Mouse (Mus musculus): ENCODE measurements at regions not wholly inside any gene's neighbourhood (a gene's known extent, or its start where the extent isn't known, plus 50 kb on each side); places are given as distances from the start of the nearest gene placed in this dataset.
A peak's percentile ranks its signal among the peaks of the same experiment; 100 is the strongest.

GRCm38 (mm10) chr12:109272101-109272500 lies 180.5 kb upstream of the Dlk1 start:
- Histone ChIP-seq H3K9me3 (ENCODE audit: control insufficient read depth, low read length) (no peaks in the 10 kb centered on the region), H3K4me2 (ENCODE audit: low read depth, low read length) (no peak overlapping the region), H3K27me3 (replicated peaks; ENCODE audit: control insufficient read depth, insufficient read depth, low read length) (no peaks in the 10 kb centered on the region), H3K36me3 (ENCODE audit: control insufficient read depth, insufficient read depth, low read length) (no peaks in the 10 kb centered on the region), H3K4me1 (ENCODE audit: control insufficient read depth, insufficient read depth, low read length) (no peaks in the 10 kb centered on the region), H3K4me3 (ENCODE audit: low read depth, low read length) (no peak overlapping the region), H3K27ac (replicated peaks; ENCODE audit: low read depth, low read length) (no peak overlapping the region), H3K9ac (ENCODE audit: low read depth, low read length) (no peak overlapping the region)
- DNase-seq (ENCODE audit: low spot score) (no peak), ATAC-seq (ENCODE audit: low read depth) (no peak)
- WGBS: 78% methylated on average over 5 of the region's 5 CpGs

- WGBS: 23% methylated on average over 6 of the region's 6 CpGs
- H3K36me3 ChIP-seq (ENCODE audit: control insufficient read depth, insufficient read depth, low read length): no peaks in the 10 kb centered on the region
- peaks cover 6% of the 10 kb centered on the region for H3K9me3 ChIP-seq (ENCODE audit: control insufficient read depth, low read length)
- H3K27ac ChIP-seq (replicated peaks; ENCODE audit: low read depth, low read length): no peak overlapping the region
- no peaks in the 10 kb centered on the region for H3K4me1 ChIP-seq (ENCODE audit: control insufficient read depth, insufficient read depth, low read length)
- ATAC-seq (ENCODE audit: low read depth): no peak
- no peak overlapping the region for H3K4me3 ChIP-seq (ENCODE audit: low read depth, low read length)
- no peaks in the 10 kb centered on the region for H3K27me3 ChIP-seq (replicated peaks; ENCODE audit: control insufficient read depth, insufficient read depth, low read length)
- H3K4me2 ChIP-seq (ENCODE audit: low read depth, low read length): no peak overlapping the region
- H3K9ac ChIP-seq (ENCODE audit: low read depth, low read length): no peak overlapping the region
- DNase-seq (ENCODE audit: low spot score): peak; percentile 1
Measured at GRCm38 (mm10) chr12:109314850-109315249, 137.8 kb upstream of the Dlk1 start.

- no peak overlapping the region for H3K27ac ChIP-seq (replicated peaks; ENCODE audit: low read depth, low read length)
- WGBS: 52% methylated on average over 11 of the region's 11 CpGs
- no peak overlapping the region for H3K4me2 ChIP-seq (ENCODE audit: low read depth, low read length)
- no peak overlapping the region for H3K4me3 ChIP-seq (ENCODE audit: low read depth, low read length)
- no peaks in the 10 kb centered on the region for H3K4me1 ChIP-seq (ENCODE audit: control insufficient read depth, insufficient read depth, low read length)
- DNase-seq (ENCODE audit: low spot score) (no peak), ATAC-seq (ENCODE audit: low read depth) (no peak)
- H3K27me3 ChIP-seq (replicated peaks; ENCODE audit: control insufficient read depth, insufficient read depth, low read length): no peaks in the 10 kb centered on the region
- H3K36me3 ChIP-seq (ENCODE audit: control insufficient read depth, insufficient read depth, low read length): no peaks in the 10 kb centered on the region
- H3K9me3 ChIP-seq (ENCODE audit: control insufficient read depth, low read length): no peaks in the 10 kb centered on the region
- H3K9ac ChIP-seq (ENCODE audit: low read depth, low read length): no peak overlapping the region
Measured at GRCm38 (mm10) chr12:109325986-109326385, 126.6 kb upstream of the Dlk1 start.

DNA sequence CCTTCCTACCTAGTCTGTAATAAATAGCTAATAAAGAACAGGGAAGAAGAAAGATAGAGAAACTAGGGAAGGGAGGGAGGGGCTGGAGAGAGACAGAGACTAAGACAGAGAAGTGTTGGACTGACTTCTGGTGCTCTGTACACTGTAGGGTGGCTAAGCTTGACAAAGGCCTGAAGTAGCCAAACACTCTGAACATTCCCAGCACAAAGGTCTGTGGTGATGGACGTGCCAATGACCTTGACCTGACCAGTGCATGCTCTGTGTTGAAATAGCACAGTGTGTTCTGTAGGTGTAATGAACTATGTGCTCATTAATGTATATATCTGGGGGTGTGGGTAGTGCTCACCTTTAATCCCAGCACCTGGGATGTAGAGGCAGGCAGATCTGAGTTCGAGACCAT lies 81.3 kb upstream of the Dlk1 start:
- Histone ChIP-seq H3K27ac (replicated peaks; ENCODE audit: low read depth, low read length) (no peak overlapping the region), H3K36me3 (ENCODE audit: control insufficient read depth, insufficient read depth, low read length) (no peaks in the 10 kb centered on the region), H3K9ac (ENCODE audit: low read depth, low read length) (no peak overlapping the region), H3K27me3 (replicated peaks; ENCODE audit: control insufficient read depth, insufficient read depth, low read length) (no peaks in the 10 kb centered on the region), H3K4me1 (ENCODE audit: control insufficient read depth, insufficient read depth, low read length) (no peaks in the 10 kb centered on the region), H3K4me3 (ENCODE audit: low read depth, low read length) (no peak overlapping the region), H3K4me2 (ENCODE audit: low read depth, low read length) (no peak overlapping the region), H3K9me3 (ENCODE audit: control insufficient read depth, low read length) (no peaks in the 10 kb centered on the region)
- ATAC-seq (ENCODE audit: low read depth) (no peak), DNase-seq (ENCODE audit: low spot score) (no peak)
- WGBS: 74% methylated on average over 2 of the region's 2 CpGs

GRCm38 (mm10) chr12:109385794-109386193 lies 66.8 kb upstream of the Dlk1 start:
- no peak for DNase-seq (ENCODE audit: low spot score)
- H3K36me3 ChIP-seq (ENCODE audit: control insufficient read depth, insufficient read depth, low read length): no peaks in the 10 kb centered on the region
- no peaks in the 10 kb centered on the region for H3K4me1 ChIP-seq (ENCODE audit: control insufficient read depth, insufficient read depth, low read length)
- no peak overlapping the region for H3K27ac ChIP-seq (replicated peaks; ENCODE audit: low read depth, low read length)
- H3K9ac ChIP-seq (ENCODE audit: low read depth, low read length): no peak overlapping the region
- WGBS: 81% methylated on average over 5 of the region's 5 CpGs
- no peak overlapping the region for H3K4me3 ChIP-seq (ENCODE audit: low read depth, low read length)
- H3K9me3 ChIP-seq (ENCODE audit: control insufficient read depth, low read length): peaks cover 10% of the 10 kb centered on the region
- no peak for ATAC-seq (ENCODE audit: low read depth)
- no peaks in the 10 kb centered on the region for H3K27me3 ChIP-seq (replicated peaks; ENCODE audit: control insufficient read depth, insufficient read depth, low read length)
- H3K4me2 ChIP-seq (ENCODE audit: low read depth, low read length): no peak overlapping the region

GRCm38 (mm10) chr12:109388791-109389190 lies 63.8 kb upstream of the Dlk1 start:
- Histone ChIP-seq H3K9ac (ENCODE audit: low read depth, low read length) (no peak overlapping the region), H3K4me3 (ENCODE audit: low read depth, low read length) (no peak overlapping the region), H3K36me3 (ENCODE audit: control insufficient read depth, insufficient read depth, low read length) (no peaks in the 10 kb centered on the region), H3K27me3 (replicated peaks; ENCODE audit: control insufficient read depth, insufficient read depth, low read length) (0 out of 2 replicates have a peak, but pooled peaks cover 2% of the 10 kb centered on the region), H3K4me1 (ENCODE audit: control insufficient read depth, insufficient read depth, low read length) (peaks cover 5% of the 10 kb centered on the region; the same call in 1 of the 2 replicates), H3K4me2 (ENCODE audit: low read depth, low read length) (no peak overlapping the region), H3K27ac (replicated peaks; ENCODE audit: low read depth, low read length) (no peak overlapping the region), H3K9me3 (ENCODE audit: control insufficient read depth, low read length) (no peaks in the 10 kb centered on the region)
- WGBS: 47% methylated on average over 7 of the region's 7 CpGs
- ATAC-seq (ENCODE audit: low read depth) (no peak), DNase-seq (ENCODE audit: low spot score) (no peak)

DNA sequence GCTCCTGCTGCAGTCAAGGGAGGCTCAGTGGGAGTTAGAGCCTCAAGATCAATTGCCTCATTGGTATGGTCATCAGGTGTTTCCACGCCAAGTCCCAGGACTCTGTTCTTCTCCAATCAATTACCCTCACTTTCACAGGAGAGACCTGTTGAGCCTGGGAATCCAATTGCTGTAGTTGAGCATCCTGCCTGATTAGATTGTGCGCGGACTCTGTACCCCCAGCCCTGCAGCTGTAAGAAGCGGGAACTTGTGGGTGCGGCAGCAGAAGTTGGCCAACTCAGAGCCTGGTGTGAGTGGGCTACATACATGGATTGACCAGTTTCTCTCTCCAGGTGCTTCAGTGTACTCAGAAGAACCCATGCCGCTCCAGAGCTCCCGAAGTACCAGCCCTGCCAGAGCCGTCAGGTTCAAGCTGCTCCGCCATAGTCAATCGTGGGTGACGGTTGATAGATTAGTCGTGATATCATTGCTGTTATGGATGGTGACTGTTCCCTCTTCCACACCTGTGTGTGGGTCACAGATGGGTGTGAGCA lies 62.2 kb upstream of the Dlk1 start:
- no peak overlapping the region for H3K27ac ChIP-seq (replicated peaks; ENCODE audit: low read depth, low read length)
- ATAC-seq (ENCODE audit: low read depth): no peak
- H3K36me3 ChIP-seq (ENCODE audit: control insufficient read depth, insufficient read depth, low read length): no peaks in the 10 kb centered on the region
- 0 out of 2 replicates have a peak, but pooled peaks cover 2% of the 10 kb centered on the region for H3K27me3 ChIP-seq (replicated peaks; ENCODE audit: control insufficient read depth, insufficient read depth, low read length)
- no peaks in the 10 kb centered on the region for H3K9me3 ChIP-seq (ENCODE audit: control insufficient read depth, low read length)
- 95% methylated on average over 12 of the region's 12 CpGs for WGBS
- no peak for DNase-seq (ENCODE audit: low spot score)
- no peak overlapping the region for H3K9ac ChIP-seq (ENCODE audit: low read depth, low read length)
- H3K4me2 ChIP-seq (ENCODE audit: low read depth, low read length): no peak overlapping the region
- no peak overlapping the region for H3K4me3 ChIP-seq (ENCODE audit: low read depth, low read length)
- peaks cover 13% of the 10 kb centered on the region for H3K4me1 ChIP-seq (ENCODE audit: control insufficient read depth, insufficient read depth, low read length)

DNA sequence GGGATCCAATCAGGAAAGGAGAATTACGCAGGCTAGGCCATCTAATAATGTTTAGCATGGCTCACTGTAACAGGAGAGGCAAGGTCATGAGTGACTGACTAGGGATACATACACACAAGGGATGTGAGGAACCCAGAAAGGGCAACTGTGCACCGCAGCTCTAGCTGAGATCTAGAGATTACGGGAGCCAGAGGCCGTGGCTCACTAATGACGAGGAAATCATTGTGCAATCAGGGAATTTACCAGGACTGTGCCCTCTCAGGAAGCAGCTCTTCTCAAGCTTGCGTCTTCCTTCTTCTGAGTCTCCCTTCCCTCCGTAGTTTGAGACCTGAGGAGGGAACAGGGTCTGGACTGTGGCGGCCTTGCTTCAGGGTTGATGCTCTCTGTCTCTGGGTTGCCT lies 61.6 kb upstream of the Dlk1 start:
- Histone ChIP-seq H3K4me1 (ENCODE audit: control insufficient read depth, insufficient read depth, low read length) (peaks cover 13% of the 10 kb centered on the region), H3K9ac (ENCODE audit: low read depth, low read length) (no peak overlapping the region), H3K9me3 (ENCODE audit: control insufficient read depth, low read length) (no peaks in the 10 kb centered on the region), H3K27ac (replicated peaks; ENCODE audit: low read depth, low read length) (no peak overlapping the region), H3K27me3 (replicated peaks; ENCODE audit: control insufficient read depth, insufficient read depth, low read length) (0 out of 2 replicates have a peak, but pooled peaks cover 2% of the 10 kb centered on the region), H3K4me3 (ENCODE audit: low read depth, low read length) (no peak overlapping the region), H3K4me2 (ENCODE audit: low read depth, low read length) (no peak overlapping the region), H3K36me3 (ENCODE audit: control insufficient read depth, insufficient read depth, low read length) (no peaks in the 10 kb centered on the region)
- DNase-seq (ENCODE audit: low spot score) (no peak), ATAC-seq (ENCODE audit: low read depth) (no peak)
- WGBS: 84% methylated on average over 8 of the region's 8 CpGs

DNA sequence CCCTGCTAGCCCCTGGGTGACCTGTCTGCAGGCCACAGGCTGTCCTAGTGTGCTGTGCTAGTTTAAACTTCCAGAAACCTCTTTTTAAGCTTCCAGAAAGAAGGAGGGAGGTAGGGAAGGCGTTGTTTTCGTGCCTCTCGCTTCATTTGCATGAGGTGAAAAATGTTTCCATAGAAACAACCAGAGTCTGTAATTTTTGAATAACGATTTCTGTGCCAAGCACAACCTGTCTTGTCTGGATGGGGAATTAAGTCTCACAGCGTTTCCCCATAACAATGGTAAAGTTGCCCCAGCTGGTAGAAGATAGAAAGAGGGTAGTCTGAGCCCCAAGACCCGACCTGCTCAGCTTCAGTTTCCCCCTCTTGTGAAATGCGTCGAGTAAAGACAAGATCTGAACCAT lies 59.3 kb upstream of the Dlk1 start:
- no peak for ATAC-seq (ENCODE audit: low read depth)
- Histone ChIP-seq H3K9ac (ENCODE audit: low read depth, low read length) (no peak overlapping the region), H3K4me3 (ENCODE audit: low read depth, low read length) (no peak overlapping the region), H3K4me2 (ENCODE audit: low read depth, low read length) (peak overlapping the region; percentile 29), H3K36me3 (ENCODE audit: control insufficient read depth, insufficient read depth, low read length) (no peaks in the 10 kb centered on the region), H3K9me3 (ENCODE audit: control insufficient read depth, low read length) (no peaks in the 10 kb centered on the region), H3K27me3 (replicated peaks; ENCODE audit: control insufficient read depth, insufficient read depth, low read length) (0 out of 2 replicates have a peak, but pooled peaks cover 2% of the 10 kb centered on the region), H3K4me1 (ENCODE audit: control insufficient read depth, insufficient read depth, low read length) (peaks cover 20% of the 10 kb centered on the region), H3K27ac (replicated peaks; ENCODE audit: low read depth, low read length) (no peak overlapping the region)
- no peak for DNase-seq (ENCODE audit: low spot score)
- WGBS: 41% methylated on average over 8 of the region's 8 CpGs

Measured in embryonic facial prominence, embryonic 14.5 days (tissue).